Comparison of ENCODE assay signal across 8 mouse cellular contexts in genomic region chr13:23463381-23464223, GRCm38 (mm10). TPM values are rescaled to one million over a fixed set of nuclear protein-coding genes. Genes with fewer than 3 reads are reported as not detected.
DNase-seq lines count a peak whose midpoint lies in the region; ATAC-seq and TF ChIP-seq lines count a peak whose summit lies in the region.

No protein-coding gene starts in this region.

- H3K4me3 ChIP-seq in gastrocnemius, adult 2 months = peak overlapping the region; percentile 76
- H3K4me3 ChIP-seq in left cerebral cortex, adult 2 months = peak overlapping the region; percentile 66

- intact Hi-C loops in gastrocnemius, adult 2 months (cut with DNase I) = no loop called here
- intact Hi-C loops in left cerebral cortex, adult 2 months (cut with DNase I) = loop anchor here (2.0 kb wide), 1 partner anchor 51 kb away; no protein-coding TSS in a partner anchor

- TF ChIP-seq CTCF in gastrocnemius, adult 2 months (IDR thresholded peaks at IDR 0.05) = no peak
- TF ChIP-seq CTCF in left cerebral cortex, adult 2 months (IDR thresholded peaks at IDR 0.05) = no peak

- ATAC-seq in monocyte, adult 5-6 weeks (replicated peaks; ENCODE audit: insufficient number of reproducible peaks, low FRiP score, low TSS enrichment, poor library complexity, severe bottlenecking) = no peak

- H3K27ac ChIP-seq in gastrocnemius, adult 2 months = no peak overlapping the region
- H3K27ac ChIP-seq in left cerebral cortex, adult 2 months = peak overlapping the region; percentile 24; the same call in 1 of the 2 replicates

- DNase-seq in adrenal gland, adult 2 months = peak; percentile 90
- DNase-seq in cerebellum, postnatal 4 days (ENCODE audit: low spot score in 2 of 2) = peak; percentile 64 to 75
- peak; percentile 70 for DNase-seq in gastrocnemius, adult 2 months
- peak; percentile 58 for DNase-seq in induced T-regulatory cell, adult 2 months (ENCODE audit: low read depth)
- DNase-seq in left cerebral cortex, adult 2 months (ENCODE audit: extremely low spot score in 1 of 2, low spot score in 2 of 2) = peak; percentile 88 to 90
- peak; percentile 70 to 77 for DNase-seq in lung, postnatal 4 days
- peak; percentile 75 to 82 for DNase-seq in right cerebral cortex, postnatal 36 days (ENCODE audit: low spot score in 2 of 2)

RNA-seq across cellular contexts. Expression of gene Btn1a1, which starts 2.1 kb away (rescaled TPM):
- not detected for total RNA-seq in adrenal gland, adult 2 months (2021)
- polyA plus RNA-seq in adrenal gland, adult 2 months (2012; rRNA removed) = not detected in 2 replicates
- not detected for total RNA-seq in gastrocnemius, adult 2 months (2021)
- not detected for total RNA-seq in left cerebral cortex, adult 2 months (2021)
- total RNA-seq in monocyte, adult 5-6 weeks (2017) = not detected in 3 replicates

RNA-seq across cellular contexts. Expression of gene Btn2a2, which starts 25.1 kb away (rescaled TPM):
- not detected for total RNA-seq in adrenal gland, adult 2 months (2021)
- polyA plus RNA-seq in adrenal gland, adult 2 months (2012; rRNA removed) = not detected in 2 replicates
- total RNA-seq in gastrocnemius, adult 2 months (2021) = not detected
- 1 to 10 TPM in 1 of 2 experiments, under 1 TPM in 1; 0.65 to 1.4 TPM for total RNA-seq in left cerebral cortex, adult 2 months (2021)
- total RNA-seq in monocyte, adult 5-6 weeks (2017) = not detected in 3 replicates

RNA-seq across cellular contexts. Expression of gene Abt1, which starts 39.9 kb away (rescaled TPM):
- total RNA-seq in adrenal gland, adult 2 months (2021) = 1 to 10 TPM; 7.0 to 8.5 TPM
- 1.1 TPM in 2 replicates for polyA plus RNA-seq in adrenal gland, adult 2 months (2012; rRNA removed)
- 1 to 10 TPM; 3.6 to 3.9 TPM for total RNA-seq in gastrocnemius, adult 2 months (2021)
- total RNA-seq in left cerebral cortex, adult 2 months (2021) = 1 to 10 TPM; 8.9 to 9.8 TPM
- 12.1 to 15.9 TPM (median 13.2 TPM) in 3 replicates for total RNA-seq in monocyte, adult 5-6 weeks (2017)
